Mouse (Mus musculus) limb, embryonic 11.5 days (tissue): Measurements from ENCODE around the gene Dock8. TPM values are rescaled to one million over a fixed set of nuclear protein-coding genes. Genes with fewer than 3 reads are reported as not detected.

ENCODE experiments used
- ATAC-seq: fragments of 200-750 bp; cut with Nextera tagmentation; 2 replicates; pipeline ENCODE4 v1.8.0; 2017; ENCODE audit warnings: low read depth; ENCODE audit not compliant: insufficient number of reproducible peaks, low FRiP score, low TSS enrichment
- DNase-seq: peaks from one replicate; pipeline ENCODE4 v3.0.0-alpha.2; 2015; ENCODE audit warnings: low spot score
- H3K27ac ChIP-seq: fragments of 300-500 bp; sonication (generic); replicated peaks from 2 replicates; pipeline ENCODE4 v1.5.1; 2014; ENCODE audit warnings: low read depth, mild to moderate bottlenecking, low read length
- H3K27me3 ChIP-seq: fragments of 300-500 bp; sonication (generic); 2 replicates; pipeline ENCODE4 v1.6.1; 2014; ENCODE audit warnings: mild to moderate bottlenecking, low read length, mixed read lengths; ENCODE audit not compliant: control insufficient read depth, insufficient read depth
- H3K36me3 ChIP-seq: fragments of 300-500 bp; sonication (generic); 2 replicates; pipeline ENCODE4 v1.6.1; 2014; ENCODE audit warnings: mild to moderate bottlenecking, low read length, moderate library complexity, mixed read lengths; ENCODE audit not compliant: control insufficient read depth, insufficient read depth
- H3K4me1 ChIP-seq: fragments of 300-500 bp; sonication (generic); 2 replicates; pipeline ENCODE4 v1.6.1; 2014; ENCODE audit warnings: low read length, mixed read lengths; ENCODE audit not compliant: control insufficient read depth, insufficient read depth
- H3K4me2 ChIP-seq: fragments of 300-500 bp; sonication (generic); 2 replicates; pipeline ENCODE4 v1.6.1; 2014; ENCODE audit warnings: low read depth, mild to moderate bottlenecking, moderate library complexity; ENCODE audit not compliant: severe bottlenecking
- H3K4me3 ChIP-seq: fragments of 300-500 bp; sonication (generic); 2 replicates; pipeline ENCODE4 v1.5.1; 2014; ENCODE audit warnings: low read depth, low read length
- H3K9ac ChIP-seq: fragments of 300-500 bp; sonication (generic); 2 replicates; pipeline ENCODE4 v1.6.1; 2014; ENCODE audit warnings: mild to moderate bottlenecking, low read length
- H3K9me3 ChIP-seq: fragments of 300-500 bp; sonication (generic); 2 replicates; pipeline ENCODE4 v1.6.1; 2016; ENCODE audit warnings: low read length; ENCODE audit not compliant: control insufficient read depth
- WGBS: fragments of 180-500 bp; shearing (Covaris S2); extraction: QIAGEN DNeasy Blood & Tissue Kit; methylation state at CpG from one replicate; pipeline ENCODE4 v1.1.7; 2014; 5-methylcytosine and 5-hydroxymethylcytosine counted together
- polyA plus RNA-seq: library from polyadenylated mRNA; unstranded; fragments of >200 nt; fragmentation: Nextera tagmentation; extraction: Ambion mirVana; gene quantifications from 2 replicates; pipeline ENCODE4 v1.2.1, GENCODE M21; 2014

Gene Dock8
- polyA plus RNA-seq, 1 experiment from 2014 or later = 1.6 TPM

DNA sequence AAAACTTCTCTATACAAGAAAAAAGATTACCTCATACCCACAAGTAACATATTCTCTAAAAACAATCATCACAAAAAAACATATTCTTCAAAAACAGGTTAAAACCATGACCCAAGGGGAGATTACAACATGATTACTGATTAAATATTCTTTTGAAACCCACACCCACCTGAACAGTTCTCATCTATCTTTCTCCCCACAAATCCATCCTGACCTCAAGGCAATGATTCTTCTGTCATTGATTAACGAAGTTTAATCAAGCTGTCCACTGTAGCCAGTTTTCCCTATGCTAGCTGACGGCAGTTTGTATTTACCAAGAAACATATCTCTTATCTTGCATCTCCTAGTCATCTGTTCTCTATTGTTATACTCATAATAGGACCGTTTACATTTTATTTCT is 98.6 kb downstream of the Dock8 start:
- no peak overlapping the region for H3K4me2 ChIP-seq
- no peaks in the 10 kb centered on the region for H3K36me3 ChIP-seq
- H3K9me3 ChIP-seq = no peaks in the 10 kb centered on the region
- no peaks in the 10 kb centered on the region for H3K27me3 ChIP-seq
- WGBS = 73% methylated on average over 3 of the region's 3 CpGs
- H3K27ac ChIP-seq = no peak overlapping the region
- ATAC-seq (no peak), DNase-seq (no peak)
- H3K4me3 ChIP-seq = no peak overlapping the region
- peaks cover 4% of the 10 kb centered on the region; the same call in 1 of the 2 replicates for H3K4me1 ChIP-seq
- no peak overlapping the region for H3K9ac ChIP-seq

GRCm38 (mm10) chr19:25098941-25099340 is 99.6 kb downstream of the Dock8 start:
- DNase-seq = no peak
- Histone ChIP-seq H3K9ac (no peak overlapping the region), H3K4me1 (peaks cover 4% of the 10 kb centered on the region; the same call in 1 of the 2 replicates), H3K36me3 (no peaks in the 10 kb centered on the region), H3K4me2 (no peak overlapping the region), H3K9me3 (no peaks in the 10 kb centered on the region), H3K27ac (no peak overlapping the region), H3K27me3 (no peaks in the 10 kb centered on the region), H3K4me3 (no peak overlapping the region)
- no peak for ATAC-seq
- WGBS = 82% methylated on average over 4 of the region's 4 CpGs

GRCm38 (mm10) chr19:25105682-25106081 is 106.3 kb downstream of the Dock8 start:
- Histone ChIP-seq H3K4me2 (no peak overlapping the region), H3K4me1 (no peaks in the 10 kb centered on the region), H3K4me3 (no peak overlapping the region), H3K27me3 (no peaks in the 10 kb centered on the region), H3K27ac (no peak overlapping the region), H3K36me3 (no peaks in the 10 kb centered on the region), H3K9me3 (no peaks in the 10 kb centered on the region), H3K9ac (no peak overlapping the region)
- no peak for DNase-seq
- 32% methylated on average over 9 of the region's 9 CpGs for WGBS
- ATAC-seq = no peak

GRCm38 (mm10) chr19:25106315-25106714 is 107.0 kb downstream of the Dock8 start:
- WGBS = 90% methylated on average over 8 of the region's 8 CpGs
- H3K9ac ChIP-seq = no peak overlapping the region
- no peak overlapping the region for H3K27ac ChIP-seq
- H3K27me3 ChIP-seq = no peaks in the 10 kb centered on the region
- no peaks in the 10 kb centered on the region for H3K4me1 ChIP-seq
- no peaks in the 10 kb centered on the region for H3K9me3 ChIP-seq
- no peaks in the 10 kb centered on the region for H3K36me3 ChIP-seq
- H3K4me3 ChIP-seq = no peak overlapping the region
- no peak overlapping the region for H3K4me2 ChIP-seq
- no peak for DNase-seq
- ATAC-seq = no peak

- no peak overlapping the region for H3K9ac ChIP-seq
- ATAC-seq (no peak), DNase-seq (peak; percentile 43)
- no peak overlapping the region for H3K4me2 ChIP-seq
- H3K27ac ChIP-seq = no peak overlapping the region
- no peaks in the 10 kb centered on the region for H3K4me1 ChIP-seq
- no peaks in the 10 kb centered on the region for H3K36me3 ChIP-seq
- no peaks in the 10 kb centered on the region for H3K9me3 ChIP-seq
- no peaks in the 10 kb centered on the region for H3K27me3 ChIP-seq
- no peak overlapping the region for H3K4me3 ChIP-seq
- 45% methylated on average over 4 of the region's 4 CpGs for WGBS
Measured at GRCm38 (mm10) chr19:25107417-25107816, 108.1 kb downstream of the Dock8 start.

GRCm38 (mm10) chr19:25111591-25112233 is 112.4 kb downstream of the Dock8 start:
- DNase-seq (no peak), ATAC-seq (no peak)
- Histone ChIP-seq H3K9me3 (no peaks in the 10 kb centered on the region), H3K27me3 (no peaks in the 10 kb centered on the region), H3K4me2 (no peak overlapping the region), H3K4me3 (no peak overlapping the region), H3K4me1 (no peaks in the 10 kb centered on the region), H3K9ac (no peak overlapping the region), H3K27ac (no peak overlapping the region), H3K36me3 (no peaks in the 10 kb centered on the region)
- WGBS = 86% methylated on average over 18 of the region's 18 CpGs

- Histone ChIP-seq H3K27ac (no peak overlapping the region), H3K9me3 (no peaks in the 10 kb centered on the region), H3K9ac (no peak overlapping the region), H3K4me2 (no peak overlapping the region), H3K36me3 (no peaks in the 10 kb centered on the region), H3K27me3 (no peaks in the 10 kb centered on the region), H3K4me1 (no peaks in the 10 kb centered on the region), H3K4me3 (no peak overlapping the region)
- DNase-seq (no peak), ATAC-seq (no peak)
- WGBS = 73% methylated on average over 2 of the region's 2 CpGs
Measured at GRCm38 (mm10) chr19:25116981-25117380, 117.6 kb downstream of the Dock8 start.

GRCm38 (mm10) chr19:25122417-25122816 is 123.1 kb downstream of the Dock8 start:
- H3K9me3 ChIP-seq = no peaks in the 10 kb centered on the region
- no peak overlapping the region for H3K27ac ChIP-seq
- no peak overlapping the region for H3K4me3 ChIP-seq
- H3K4me1 ChIP-seq = no peaks in the 10 kb centered on the region
- no peaks in the 10 kb centered on the region for H3K36me3 ChIP-seq
- 40% methylated on average over 8 of the region's 8 CpGs for WGBS
- DNase-seq = no peak
- no peak overlapping the region for H3K9ac ChIP-seq
- no peak overlapping the region for H3K4me2 ChIP-seq
- ATAC-seq = no peak
- H3K27me3 ChIP-seq = no peaks in the 10 kb centered on the region

DNA sequence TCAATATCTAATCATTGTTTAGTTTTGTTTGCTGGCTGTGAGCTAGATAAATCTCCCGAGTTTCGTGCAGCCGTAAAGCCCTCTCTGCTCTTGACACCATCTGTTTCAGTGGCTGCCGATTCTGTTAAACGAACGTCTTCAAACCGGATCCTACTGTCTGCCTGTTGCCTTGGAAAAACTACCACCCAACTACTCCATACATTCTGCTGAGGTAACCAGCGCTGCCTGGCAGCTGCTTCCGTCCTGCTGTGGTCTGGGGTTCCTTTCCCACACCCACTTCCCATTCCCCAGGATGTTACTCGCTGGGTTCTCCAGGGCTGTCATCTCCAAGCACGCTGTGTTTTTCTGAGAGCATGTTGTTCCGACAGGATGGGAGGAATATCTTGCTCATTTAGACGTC is 123.7 kb downstream of the Dock8 start:
- ATAC-seq = no peak
- no peak overlapping the region for H3K27ac ChIP-seq
- no peak overlapping the region for H3K9ac ChIP-seq
- no peaks in the 10 kb centered on the region for H3K9me3 ChIP-seq
- H3K4me3 ChIP-seq = no peak overlapping the region
- no peak overlapping the region for H3K4me2 ChIP-seq
- H3K4me1 ChIP-seq = no peaks in the 10 kb centered on the region
- no peaks in the 10 kb centered on the region for H3K27me3 ChIP-seq
- H3K36me3 ChIP-seq = no peaks in the 10 kb centered on the region
- 67% methylated on average over 13 of the region's 13 CpGs for WGBS
- DNase-seq = no peak
